Mouse (Mus musculus) CH12.LX (cell line): ENCODE results near the gene Aim2. TPM values are rescaled to one million over a fixed set of nuclear protein-coding genes. Genes with fewer than 3 reads are reported as not detected.

ENCODE experiments used
- DNase-seq: peaks from one replicate; pipeline ENCODE4 v3.0.0-alpha.2; 2013; ENCODE audit errors: extremely low read depth
- H3K27ac ChIP-seq: 2 replicates; pipeline ENCODE4 v1.5.1; 2012; ENCODE audit warnings: low read depth, mild to moderate bottlenecking, control low read depth, moderate library complexity; ENCODE audit not compliant: insufficient read depth
- H3K27me3 ChIP-seq: replicated peaks from 2 replicates; pipeline ENCODE3; 2012; ENCODE audit warnings: inconsistent platforms
- H3K36me3 ChIP-seq, 2 experiments: replicated peaks in 1 of 2; 2 replicates each; pipeline versions ENCODE3 to v1.6.1; 2012; ENCODE audit warnings: inconsistent platforms in 1 of 2, low read length in 1 of 2, mild to moderate bottlenecking in 1 of 2, mixed read lengths in 1 of 2, moderate library complexity in 1 of 2; ENCODE audit not compliant: control insufficient read depth in 1 of 2, insufficient read depth in 1 of 2
- H3K4me1 ChIP-seq, 2 experiments: 2 replicates each; pipeline ENCODE4 v1.6.1; 2012; ENCODE audit warnings: inconsistent platforms in 1 of 2, moderate library complexity in 1 of 2; ENCODE audit not compliant: insufficient read depth in 2 of 2, control insufficient read depth in 1 of 2
- H3K4me2 ChIP-seq: 2 replicates; pipeline ENCODE4 v1.6.1; 2012; ENCODE audit warnings: low read depth, mild to moderate bottlenecking, control low read depth; ENCODE audit not compliant: poor library complexity, insufficient read depth, severe bottlenecking
- H3K4me3 ChIP-seq, 3 experiments: fragments of 150-350 bp in 1 of 3; sonication (generic) in 1 of 3; replicated peaks in 1 of 3; 2 replicates each; pipeline versions ENCODE3 to v1.5.1; 2011 to 2012; ENCODE audit warnings: low read depth in 2 of 3, low read length in 2 of 3, mild to moderate bottlenecking in 2 of 3, moderate library complexity in 2 of 3, control low read depth in 1 of 3, improper control_type of control experiment in 1 of 3, inconsistent platforms in 1 of 3, mixed read lengths in 1 of 3; ENCODE audit not compliant: poor library complexity in 1 of 3
- H3K79me2 ChIP-seq: replicated peaks from 2 replicates; pipeline ENCODE4 v1.6.1; 2012; ENCODE audit warnings: mild to moderate bottlenecking, moderate library complexity; ENCODE audit not compliant: control insufficient read depth, poor library complexity, insufficient read depth, severe bottlenecking; ENCODE audit errors: extremely low read depth
- H3K9ac ChIP-seq: 2 replicates; pipeline ENCODE4 v1.6.1; 2012; ENCODE audit warnings: low read depth, mild to moderate bottlenecking, control low read depth, moderate library complexity; ENCODE audit not compliant: insufficient read depth
- H3K9me3 ChIP-seq: replicated peaks from 2 replicates; pipeline ENCODE3; 2012; ENCODE audit warnings: low read length, inconsistent platforms, mixed read lengths
- BHLHE40 ChIP-seq: IDR thresholded peaks from 2 replicates; pipeline ENCODE4 v1.6.1; 2011; ENCODE audit warnings: mild to moderate bottlenecking, low read depth, low read length, improper control_type of control experiment
- CHD1 ChIP-seq: IDR thresholded peaks from 2 replicates; pipeline ENCODE4 v1.6.1; 2012; ENCODE audit warnings: low read depth, low read length, improper control_type of control experiment, inconsistent platforms
- CHD2 ChIP-seq: IDR thresholded peaks from 2 replicates; pipeline ENCODE4 v1.6.1; 2011; ENCODE audit warnings: low read length, improper control_type of control experiment
- CTCF ChIP-seq, 2 experiments: IDR thresholded peaks in 1 of 2; conservative IDR thresholded peaks in 1 of 2; 2 replicates each; pipeline ENCODE4 v1.5.1; 2011 to 2012; ENCODE audit warnings: low read depth in 2 of 2, low read length in 2 of 2, improper control_type of control experiment in 1 of 2, inconsistent platforms in 1 of 2, mild to moderate bottlenecking in 1 of 2, moderate library complexity in 1 of 2
- E2F4 ChIP-seq: IDR thresholded peaks from 2 replicates; pipeline ENCODE4 v1.6.1; 2011; ENCODE audit warnings: low read depth, low read length, improper control_type of control experiment; ENCODE audit not compliant: insufficient replicate concordance
- ELF1 ChIP-seq: IDR thresholded peaks from 2 replicates; pipeline ENCODE4 v1.6.1; 2014; ENCODE audit warnings: low read depth, mild to moderate bottlenecking, inconsistent platforms, low read length, improper control_type of control experiment
- EP300 ChIP-seq: IDR thresholded peaks from 2 replicates; pipeline ENCODE4 v1.6.1; 2011; ENCODE audit warnings: low read length, improper control_type of control experiment
- ETS1 ChIP-seq: conservative IDR thresholded peaks from 2 replicates; pipeline ENCODE4 v1.6.1; 2012; ENCODE audit warnings: low read depth, mild to moderate bottlenecking, inconsistent platforms, low read length, improper control_type of control experiment, moderate library complexity
- GABPA ChIP-seq: IDR thresholded peaks from 2 replicates; pipeline ENCODE4 v1.6.1; 2012; ENCODE audit warnings: low read depth, low read length, improper control_type of control experiment, inconsistent platforms; ENCODE audit not compliant: insufficient replicate concordance
- HCFC1 ChIP-seq: IDR thresholded peaks from 2 replicates; pipeline ENCODE4 v1.6.1; 2012; ENCODE audit warnings: low read depth, mild to moderate bottlenecking, inconsistent platforms, low read length, improper control_type of control experiment
- IRF4 ChIP-seq: IDR thresholded peaks from 2 replicates; pipeline ENCODE4 v1.6.1; 2014; ENCODE audit warnings: low read depth, mild to moderate bottlenecking, inconsistent platforms, low read length, improper control_type of control experiment
- JUN ChIP-seq: IDR thresholded peaks from 2 replicates; pipeline ENCODE4 v1.6.1; 2011; ENCODE audit warnings: low read depth, mild to moderate bottlenecking, low read length, improper control_type of control experiment, moderate library complexity; ENCODE audit not compliant: insufficient read depth
- JUND ChIP-seq: conservative IDR thresholded peaks from 2 replicates; pipeline ENCODE4 v1.6.1; 2011; ENCODE audit warnings: low read depth, low read length, improper control_type of control experiment
- KAT2A ChIP-seq: IDR thresholded peaks from 2 replicates; pipeline ENCODE4 v1.6.1; 2012; ENCODE audit warnings: low read length, improper control_type of control experiment, inconsistent platforms; ENCODE audit not compliant: insufficient replicate concordance
- MAFK ChIP-seq: IDR thresholded peaks from 2 replicates; pipeline ENCODE4 v1.6.1; 2011; ENCODE audit warnings: low read length, improper control_type of control experiment; ENCODE audit not compliant: insufficient replicate concordance
- MAX ChIP-seq: IDR thresholded peaks from 2 replicates; pipeline ENCODE4 v1.6.1; 2011; ENCODE audit warnings: low read length, improper control_type of control experiment
- MAZ ChIP-seq: IDR thresholded peaks from 2 replicates; pipeline ENCODE4 v1.6.1; 2012; ENCODE audit warnings: low read depth, mild to moderate bottlenecking, inconsistent platforms, low read length, improper control_type of control experiment, moderate library complexity
- MEF2A ChIP-seq: IDR thresholded peaks from 2 replicates; pipeline ENCODE4 v1.6.1; 2014; ENCODE audit warnings: low read depth, mild to moderate bottlenecking, inconsistent platforms, low read length, improper control_type of control experiment, borderline replicate concordance
- MXI1 ChIP-seq: IDR thresholded peaks from 2 replicates; pipeline ENCODE4 v1.6.1; 2011; ENCODE audit warnings: mild to moderate bottlenecking, low read depth, low read length, improper control_type of control experiment
- MYC ChIP-seq: IDR thresholded peaks from 2 replicates; pipeline ENCODE4 v1.6.1; 2011; ENCODE audit warnings: low read depth, mild to moderate bottlenecking, improper control_type of control experiment, low read length
- NELFE ChIP-seq: IDR thresholded peaks from 2 replicates; pipeline ENCODE4 v1.6.1; 2011; ENCODE audit warnings: low read depth, low read length, improper control_type of control experiment
- NRF1 ChIP-seq: IDR thresholded peaks from 2 replicates; pipeline ENCODE4 v1.6.1; 2014; ENCODE audit warnings: low read depth, mild to moderate bottlenecking, inconsistent platforms, low read length, improper control_type of control experiment, moderate library complexity
- PAX5 ChIP-seq: IDR thresholded peaks from 2 replicates; pipeline ENCODE4 v1.6.1; 2012; ENCODE audit warnings: low read length, inconsistent platforms, mixed read lengths
- POLR2A ChIP-seq: IDR thresholded peaks from 2 replicates; pipeline ENCODE4 v1.6.1; 2011; ENCODE audit warnings: low read depth, mild to moderate bottlenecking, improper control_type of control experiment, low read length
- POLR2AphosphoS2 ChIP-seq: IDR thresholded peaks from 2 replicates; pipeline ENCODE4 v1.6.1; 2011; ENCODE audit warnings: low read depth, low read length, improper control_type of control experiment
- RAD21 ChIP-seq: IDR thresholded peaks from 2 replicates; pipeline ENCODE4 v1.6.1; 2011; ENCODE audit warnings: low read depth, mild to moderate bottlenecking, low read length, improper control_type of control experiment, moderate library complexity
- RCOR1 ChIP-seq: conservative IDR thresholded peaks from 2 replicates; pipeline ENCODE4 v1.6.1; 2012; ENCODE audit warnings: low read depth, mild to moderate bottlenecking, inconsistent platforms, low read length, improper control_type of control experiment
- SIN3A ChIP-seq: IDR thresholded peaks from 2 replicates; pipeline ENCODE4 v1.6.1; 2012; ENCODE audit warnings: low read length, improper control_type of control experiment, inconsistent platforms
- SMC3 ChIP-seq: IDR thresholded peaks from 2 replicates; pipeline ENCODE4 v1.6.1; 2011; ENCODE audit warnings: low read depth, low read length, improper control_type of control experiment
- TBP ChIP-seq: conservative IDR thresholded peaks from 2 replicates; pipeline ENCODE4 v1.6.1; 2011; ENCODE audit warnings: low read depth, low read length, improper control_type of control experiment
- TCF12 ChIP-seq: IDR thresholded peaks from 2 replicates; pipeline ENCODE4 v1.6.1; 2014; ENCODE audit warnings: low read depth, mild to moderate bottlenecking, inconsistent platforms, low read length, improper control_type of control experiment
- UBTF ChIP-seq: IDR thresholded peaks from 2 replicates; pipeline ENCODE4 v1.6.1; 2012; ENCODE audit warnings: low read depth, mild to moderate bottlenecking, inconsistent platforms, low read length, improper control_type of control experiment, moderate library complexity
- USF1 ChIP-seq: IDR thresholded peaks from 2 replicates; pipeline ENCODE4 v1.6.1; 2014; ENCODE audit warnings: low read depth, mild to moderate bottlenecking, inconsistent platforms, low read length, improper control_type of control experiment
- USF2 ChIP-seq: conservative IDR thresholded peaks from 2 replicates; pipeline ENCODE4 v1.6.1; 2011; ENCODE audit warnings: low read depth, low read length, improper control_type of control experiment
- ZC3H11A ChIP-seq: IDR thresholded peaks from 2 replicates; pipeline ENCODE4 v1.6.1; 2012; ENCODE audit warnings: low read depth, mild to moderate bottlenecking, inconsistent platforms, low read length, improper control_type of control experiment
- ZKSCAN1 ChIP-seq: IDR thresholded peaks from 2 replicates; pipeline ENCODE4 v1.6.1; 2012; ENCODE audit warnings: low read depth, inconsistent platforms, low read length, improper control_type of control experiment, borderline replicate concordance
- ZMIZ1 ChIP-seq: IDR thresholded peaks from 2 replicates; pipeline ENCODE4 v1.6.1; 2012; ENCODE audit warnings: low read depth, mild to moderate bottlenecking, inconsistent platforms, low read length, improper control_type of control experiment
- ZNF384 ChIP-seq: IDR thresholded peaks from 2 replicates; pipeline ENCODE4 v1.6.1; 2012; ENCODE audit warnings: low read depth, low read length, improper control_type of control experiment, inconsistent platforms
- dilution Hi-C: fragments of 300-500 bp; cut with MboI; formaldehyde crosslinking; loops from 2 replicates; pipeline ENCODE4 v1.14.3; 2020; ENCODE audit warnings: low sequenced_read_pairs; ENCODE audit not compliant: extremely low pct_unique_long_range_greater_than_20kb, extremely low pct_ligation_motif_present
- in situ Hi-C: fragments of 300-500 bp; cut with MboI; formaldehyde crosslinking; loops from 3 replicates; pipeline ENCODE4 v1.14.3; 2019; ENCODE audit warnings: low sequenced_read_pairs, low pct_ligation_motif_present, low pct_unique_long_range_greater_than_20kb, mixed read lengths
- polyA plus RNA-seq: library from polyadenylated mRNA; unstranded; fragments of >175 nt; gene quantifications from 2 replicates; pipeline ENCODE4 v1.2.1, GENCODE M21; 2012; ENCODE audit warnings: low read depth; ENCODE audit not compliant: insufficient read length
- total RNA-seq, 2 experiments: library from RNA; depleted of rRNA; stranded (reverse); fragments of 300-350 nt in 1 of 2; fragments of >200 nt in 1 of 2; gene quantifications; 2 replicates each; pipeline ENCODE4 v1.2.3; 2012 to 2014

Aim2 gene
- total and polyA plus RNA-seq, 3 experiments, result 59.7 to 117 (median 87.0) TPM

DNA sequence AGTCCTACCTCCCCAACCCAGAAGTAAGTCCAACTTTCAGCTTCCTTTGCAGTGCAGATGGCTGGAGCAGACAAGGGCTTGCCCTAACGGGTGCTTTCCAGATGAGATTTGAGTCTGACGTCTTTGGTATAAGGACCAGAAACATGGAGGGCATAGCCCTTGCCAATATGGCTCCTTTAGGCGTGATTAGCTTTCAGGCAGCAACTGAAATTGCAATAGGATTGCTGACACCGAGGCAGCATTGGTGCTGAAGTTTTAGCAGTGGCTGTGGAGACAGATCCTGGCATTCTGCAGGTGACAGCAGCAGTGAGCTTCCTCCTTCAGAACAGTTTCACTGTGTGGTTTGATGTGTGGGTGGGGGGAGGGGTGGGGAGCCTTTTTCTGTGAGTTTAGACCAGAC, 90.5 kb downstream of the Aim2 start:
- Histone ChIP-seq H3K79me2 (peaks cover 60% of the 10 kb centered on the region), H3K9me3 (no peaks in the 10 kb centered on the region), H3K36me3 (peaks cover 22 to 57% of the 10 kb centered on the region in 2 experiments), H3K4me2 (peak overlapping the region; percentile 80), H3K4me1 (peaks cover 21 to 59% of the 10 kb centered on the region in 2 experiments), H3K9ac (no peak overlapping the region), H3K4me3 (peak overlapping the region in 1 of 3 experiments; percentile 1), H3K27ac (peak overlapping the region; percentile 59), H3K27me3 (no peaks in the 10 kb centered on the region)
- peak; percentile 75 for DNase-seq
- TF ChIP-seq ELF1 (peak; percentile 38; the same call in 1 of the 2 replicates), UBTF (no peak), GABPA (no peak), CHD1 (no peak), POLR2AphosphoS2 (no peak), MEF2A (no peak), ETS1 (0 out of 2 replicates have a peak, but pooled peaks have one; percentile 17), MAFK (no peak), BHLHE40 (peak; percentile 74), E2F4 (no peak), CTCF (conservative IDR thresholded peaks at IDR 0.05 in 1 of 2, IDR thresholded peaks at IDR 0.05 in 1 of 2; ENCODE audit: low read depth in 2 of 2, low read length in 2 of 2) (no peak), CHD2 (peak; percentile 71; the same call in 1 of the 2 replicates), MAX (no peak), PAX5 (no peak), TCF12 (peak; percentile 43; the same call in 1 of the 2 replicates), MXI1 (no peak), ZNF384 (no peak), SMC3 (no peak), NELFE (no peak), MYC (no peak), HCFC1 (no peak), JUND (no peak), USF2 (no peak), TBP (no peak), ZKSCAN1 (no peak), IRF4 (peak; percentile 39), EP300 (peak; percentile 43; the same call in 1 of the 2 replicates), KAT2A (no peak), MAZ (peak; percentile 69; the same call in 1 of the 2 replicates), POLR2A (no peak), JUN (no peak), ZMIZ1 (no peak), USF1 (no peak), NRF1 (0 out of 2 replicates have a peak, but pooled peaks have one; percentile 11), ZC3H11A (no peak), RCOR1 (0 out of 2 replicates have a peak, but pooled peaks have one; percentile 10), RAD21 (no peak), SIN3A (no peak; the same call in 1 of the 2 replicates)
- in situ Hi-C loops (no loop called here), dilution Hi-C loops (no loop called here)
